Mouse (Mus musculus): Measurements from ENCODE around the gene Rwdd2a. TPM values are rescaled to one million over a fixed set of nuclear protein-coding genes. Genes with fewer than 3 reads are reported as not detected.

The Rwdd2a gene
- polyA plus RNA-seq, 1 experiment from 2014 or later, result 1.2 TPM

Other genes with a start within 250 kb of the Rwdd2a start
- gene Ube2cbp, start 107.0 kb upstream of the Rwdd2a start, polyA plus RNA-seq (2015; fragmentation: Nextera tagmentation; extraction: Ambion mirVana), result 3.7 and 4.0 TPM in 2 replicates
- 4.1 TPM in 2 replicates for gene Dop1a, start 104.8 kb upstream of the Rwdd2a start, polyA plus RNA-seq (2015; fragmentation: Nextera tagmentation; extraction: Ambion mirVana)
- gene Pgm3, start 149 bp upstream of the Rwdd2a start, polyA plus RNA-seq (2015; fragmentation: Nextera tagmentation; extraction: Ambion mirVana), result 17.0 and 21.9 TPM in 2 replicates
- 4.3 TPM in 2 replicates for gene Me1, start 124.0 kb downstream of the Rwdd2a start, polyA plus RNA-seq (2015; fragmentation: Nextera tagmentation; extraction: Ambion mirVana)
- gene Prss35, start 171.7 kb downstream of the Rwdd2a start, polyA plus RNA-seq (2015; fragmentation: Nextera tagmentation; extraction: Ambion mirVana), result 1.7 and 2.1 TPM in 2 replicates

Data from liver, embryonic 13.5 days (tissue).